Mouse (Mus musculus): ENCODE measurements at regions not wholly inside any gene's neighbourhood (a gene's known extent, or its start where the extent isn't known, plus 50 kb on each side); places are given as distances from the start of the nearest gene placed in this dataset.

DNA sequence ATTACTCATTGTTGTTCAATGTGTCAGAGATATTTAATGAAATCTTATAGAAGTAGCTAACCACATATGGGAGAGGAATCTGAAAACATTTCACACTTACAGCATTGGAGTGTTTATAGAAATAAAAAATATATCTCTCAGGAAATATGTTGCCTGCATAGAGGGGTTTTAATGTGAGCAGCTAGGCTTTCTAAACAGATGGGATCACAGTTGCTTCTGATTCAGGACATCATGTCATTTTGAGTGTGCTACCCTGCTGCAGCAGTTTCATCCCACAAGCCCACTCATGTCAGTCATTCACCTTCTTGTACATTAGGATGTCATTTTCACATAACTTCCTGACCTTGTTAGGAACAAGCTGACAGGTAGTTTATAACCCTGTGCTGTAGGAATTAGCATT lies 1973.4 kb downstream of the Olfm4 start:
- Histone ChIP-seq H3K4me1 (ENCODE audit: control insufficient read depth, insufficient read depth, low read length) (no peaks in the 10 kb centered on the region), H3K27ac (ENCODE audit: insufficient read depth, low read length) (no peak overlapping the region), H3K4me3 (replicated peaks; ENCODE audit: insufficient read depth, low read depth, low read length) (no peak overlapping the region), H3K27me3 (ENCODE audit: control insufficient read depth, insufficient read depth, low read length) (no peaks in the 10 kb centered on the region)
- TF ChIP-seq CTCF (IDR thresholded peaks at IDR 0.05; ENCODE audit: borderline replicate concordance, insufficient read depth, low read depth, low read length) = no peak
- no peak for TF ChIP-seq POLR2A (IDR thresholded peaks at IDR 0.05; ENCODE audit: borderline replicate concordance, insufficient read depth, low read length)
- DNase-seq = no peak

DNA sequence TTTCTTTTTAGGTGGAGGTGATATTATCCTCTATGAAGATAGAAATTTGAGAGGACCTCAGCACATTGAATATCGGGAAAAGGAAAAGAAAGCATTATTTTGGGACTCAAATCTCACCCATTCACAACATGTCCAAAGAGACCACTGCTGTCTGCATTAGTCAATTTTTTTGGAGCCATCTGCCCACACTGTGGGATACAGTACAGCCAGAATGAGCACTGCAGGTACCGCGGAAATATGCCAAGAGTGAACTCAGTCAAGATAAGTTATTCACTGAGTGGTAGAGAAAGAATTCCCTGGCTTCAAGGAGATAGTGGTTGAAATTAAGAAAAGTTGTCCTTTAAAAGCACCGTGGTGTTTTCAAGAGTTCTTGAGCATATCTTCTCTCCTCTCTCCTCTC lies 2003.9 kb downstream of the Olfm4 start:
- H3K4me1 ChIP-seq (ENCODE audit: control insufficient read depth, insufficient read depth, low read length) = peaks cover 9% of the 10 kb centered on the region; the same call in 1 of the 2 replicates
- peak; percentile 89 to 96 for DNase-seq
- no peak overlapping the region for H3K27ac ChIP-seq (ENCODE audit: insufficient read depth, low read length)
- WGBS = 14% methylated on average over 4 of the region's 4 CpGs
- H3K27me3 ChIP-seq (ENCODE audit: control insufficient read depth, insufficient read depth, low read length) = no peaks in the 10 kb centered on the region
- TF ChIP-seq POLR2A (IDR thresholded peaks at IDR 0.05; ENCODE audit: borderline replicate concordance, insufficient read depth, low read length) = no peak
- no peak for TF ChIP-seq CTCF (IDR thresholded peaks at IDR 0.05; ENCODE audit: borderline replicate concordance, insufficient read depth, low read depth, low read length)
- no peak overlapping the region for H3K4me3 ChIP-seq (replicated peaks; ENCODE audit: insufficient read depth, low read depth, low read length)

DNA sequence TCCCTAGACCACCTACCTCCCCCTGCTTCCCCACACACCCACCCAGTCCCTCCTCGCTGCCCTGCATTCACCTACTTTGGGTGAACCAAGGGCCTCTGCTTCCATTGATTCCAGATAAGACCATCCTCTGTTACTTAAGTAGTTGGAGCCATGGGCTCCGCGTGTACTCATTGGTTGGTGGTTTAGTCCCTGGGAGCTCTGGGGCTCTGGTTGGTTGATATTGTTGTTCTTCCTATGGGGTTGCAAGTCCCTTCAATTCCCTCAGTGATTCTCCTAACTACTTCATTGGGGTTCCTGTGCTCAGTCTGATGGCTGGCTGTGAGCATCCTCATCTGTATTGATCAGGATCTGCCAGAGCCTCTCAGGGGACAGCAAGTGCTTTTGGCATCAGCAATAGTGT lies 2004.5 kb downstream of the Olfm4 start:
- Histone ChIP-seq H3K27ac (ENCODE audit: insufficient read depth, low read length) (no peak overlapping the region), H3K4me1 (ENCODE audit: control insufficient read depth, insufficient read depth, low read length) (peaks cover 9% of the 10 kb centered on the region; the same call in 1 of the 2 replicates), H3K4me3 (replicated peaks; ENCODE audit: insufficient read depth, low read depth, low read length) (no peak overlapping the region), H3K27me3 (ENCODE audit: control insufficient read depth, insufficient read depth, low read length) (no peaks in the 10 kb centered on the region)
- no peak for TF ChIP-seq POLR2A (IDR thresholded peaks at IDR 0.05; ENCODE audit: borderline replicate concordance, insufficient read depth, low read length)
- TF ChIP-seq CTCF (IDR thresholded peaks at IDR 0.05; ENCODE audit: borderline replicate concordance, insufficient read depth, low read depth, low read length) = no peak
- WGBS = 88% methylated on average over 3 of the region's 3 CpGs
- peak; percentile 20 to 35 for DNase-seq

DNA sequence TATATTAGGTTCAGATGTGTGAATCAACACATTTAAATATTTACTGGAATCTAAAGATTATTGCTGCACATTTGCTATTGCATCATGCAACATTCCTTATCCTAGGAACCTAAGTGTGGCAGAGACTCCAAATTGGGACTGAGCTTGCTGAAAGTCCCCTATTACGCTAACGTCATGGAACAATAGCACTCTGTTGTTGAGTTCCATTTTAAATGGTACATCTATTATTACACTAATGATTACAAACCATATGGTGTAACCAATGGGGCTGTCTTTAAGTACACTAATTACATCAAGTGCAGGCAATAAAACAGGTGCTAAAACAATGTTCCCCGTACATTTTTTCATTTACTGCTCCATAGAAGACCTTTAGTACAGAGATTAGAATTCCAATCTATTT lies 2018.9 kb downstream of the Olfm4 start:
- Histone ChIP-seq H3K27ac (ENCODE audit: insufficient read depth, low read length) (no peak overlapping the region), H3K27me3 (ENCODE audit: control insufficient read depth, insufficient read depth, low read length) (no peaks in the 10 kb centered on the region), H3K4me1 (ENCODE audit: control insufficient read depth, insufficient read depth, low read length) (no peaks in the 10 kb centered on the region), H3K4me3 (replicated peaks; ENCODE audit: insufficient read depth, low read depth, low read length) (no peak overlapping the region)
- no peak for TF ChIP-seq POLR2A (IDR thresholded peaks at IDR 0.05; ENCODE audit: borderline replicate concordance, insufficient read depth, low read length)
- no peak for TF ChIP-seq CTCF (IDR thresholded peaks at IDR 0.05; ENCODE audit: borderline replicate concordance, insufficient read depth, low read depth, low read length)
- 87% methylated on average over 3 of the region's 3 CpGs for WGBS
- DNase-seq = no peak

DNA sequence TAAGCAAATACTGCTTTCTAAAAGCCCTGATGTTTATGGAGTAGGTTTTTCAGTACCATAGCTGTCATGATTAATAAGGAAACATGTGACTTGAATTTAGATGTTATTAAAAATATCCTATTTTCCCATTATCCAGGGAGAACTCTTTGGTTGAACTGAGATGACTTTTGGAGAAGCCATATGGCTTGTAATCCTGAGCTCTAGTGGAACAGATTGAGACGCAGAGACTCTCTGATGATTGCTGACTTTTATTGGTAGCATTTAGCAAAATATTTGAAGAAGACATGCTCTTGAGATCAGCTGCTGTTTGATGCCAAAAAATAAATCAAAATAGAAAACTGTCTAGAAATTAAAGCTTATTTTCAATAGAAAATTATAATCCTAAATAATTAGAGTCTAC lies 2030.8 kb downstream of the Olfm4 start:
- Histone ChIP-seq H3K27ac (ENCODE audit: insufficient read depth, low read length) (no peak overlapping the region), H3K4me3 (replicated peaks; ENCODE audit: insufficient read depth, low read depth, low read length) (no peak overlapping the region), H3K27me3 (ENCODE audit: control insufficient read depth, insufficient read depth, low read length) (no peaks in the 10 kb centered on the region), H3K4me1 (ENCODE audit: control insufficient read depth, insufficient read depth, low read length) (no peaks in the 10 kb centered on the region)
- TF ChIP-seq POLR2A (IDR thresholded peaks at IDR 0.05; ENCODE audit: borderline replicate concordance, insufficient read depth, low read length) = no peak
- no peak for TF ChIP-seq CTCF (IDR thresholded peaks at IDR 0.05; ENCODE audit: borderline replicate concordance, insufficient read depth, low read depth, low read length)
- 24% methylated on average over 1 of the region's 1 CpGs for WGBS
- peak in 1 of 2 experiments; percentile 47 for DNase-seq

Data from cerebellum, adult 2 months (tissue).